Mouse (Mus musculus) brain, embryonic 14.5 days (tissue): Measurements from ENCODE around the gene Gh.

Source experiments
- CTCF ChIP-seq: fragments of 200-500 bp; IDR thresholded peaks from 2 replicates; pipeline ENCODE4 v1.5.1; 2012; ENCODE audit warnings: inconsistent platforms, mild to moderate bottlenecking, moderate library complexity, borderline replicate concordance; ENCODE audit not compliant: insufficient read depth, insufficient read length; ENCODE audit errors: extremely low read depth
- POLR2A ChIP-seq: fragments of 200-500 bp; IDR thresholded peaks from 2 replicates; pipeline ENCODE4 v1.6.1; 2012; ENCODE audit warnings: mild to moderate bottlenecking, inconsistent platforms, borderline replicate concordance; ENCODE audit not compliant: poor library complexity, insufficient read depth, insufficient read length, severe bottlenecking; ENCODE audit errors: extremely low read depth

GRCm38 (mm10) chr11:106264988-106265387, 36.7 kb downstream of the Gh start:
- TF ChIP-seq CTCF (no peak), POLR2A (no peak)
